Mouse (Mus musculus): ENCODE data around the gene Cd276. TPM values are rescaled to one million over a fixed set of nuclear protein-coding genes. Genes with fewer than 3 reads are reported as not detected.

Cd276 gene
- polyA plus RNA-seq, 1 experiment from 2014 or later = 6.2 TPM

- no peak overlapping the region for H3K4me3 ChIP-seq (ENCODE audit: low read depth, low read length)
- no peak overlapping the region for H3K4me2 ChIP-seq (replicated peaks; ENCODE audit: low read depth)
- no peak overlapping the region for H3K27ac ChIP-seq (ENCODE audit: low read depth, low read length)
- no peaks in the 10 kb centered on the region for H3K36me3 ChIP-seq (ENCODE audit: control insufficient read depth, insufficient read depth)
- no peaks in the 10 kb centered on the region for H3K27me3 ChIP-seq (replicated peaks; ENCODE audit: control insufficient read depth, insufficient read depth, low read length)
- H3K4me1 ChIP-seq (replicated peaks; ENCODE audit: control insufficient read depth, insufficient read depth, low read length) = no peaks in the 10 kb centered on the region
- H3K9ac ChIP-seq (ENCODE audit: low read depth, low read length) = no peak overlapping the region
- ATAC-seq = no peak
- no peak for TF ChIP-seq CTCF (IDR thresholded peaks at IDR 0.05; ENCODE audit: low read depth)
- H3K9me3 ChIP-seq (ENCODE audit: control insufficient read depth) = no peaks in the 10 kb centered on the region
- 77% methylated on average over 9 of the region's 9 CpGs for WGBS
These were observed 3.2 kb downstream of the Cd276 start for GRCm38 (mm10) chr9:58552083-58552482.

- TF ChIP-seq CTCF (IDR thresholded peaks at IDR 0.05; ENCODE audit: low read depth) = no peak
- Histone ChIP-seq H3K9ac (ENCODE audit: low read depth, low read length) (no peak overlapping the region), H3K4me2 (replicated peaks; ENCODE audit: low read depth) (no peak overlapping the region), H3K36me3 (ENCODE audit: control insufficient read depth, insufficient read depth) (no peaks in the 10 kb centered on the region), H3K4me1 (replicated peaks; ENCODE audit: control insufficient read depth, insufficient read depth, low read length) (no peaks in the 10 kb centered on the region), H3K27me3 (replicated peaks; ENCODE audit: control insufficient read depth, insufficient read depth, low read length) (no peaks in the 10 kb centered on the region), H3K27ac (ENCODE audit: low read depth, low read length) (no peak overlapping the region), H3K4me3 (ENCODE audit: low read depth, low read length) (no peak overlapping the region), H3K9me3 (ENCODE audit: control insufficient read depth) (no peaks in the 10 kb centered on the region)
- WGBS = 94% methylated on average over 6 of the region's 6 CpGs
- no peak for ATAC-seq
These were observed 4.3 kb downstream of the Cd276 start for GRCm38 (mm10) chr9:58550928-58551327.

- ATAC-seq = no peak
- TF ChIP-seq CTCF (IDR thresholded peaks at IDR 0.05; ENCODE audit: low read depth) = no peak
- Histone ChIP-seq H3K9me3 (ENCODE audit: control insufficient read depth) (no peaks in the 10 kb centered on the region), H3K27ac (ENCODE audit: low read depth, low read length) (no peak overlapping the region), H3K36me3 (ENCODE audit: control insufficient read depth, insufficient read depth) (no peaks in the 10 kb centered on the region), H3K4me1 (replicated peaks; ENCODE audit: control insufficient read depth, insufficient read depth, low read length) (no peaks in the 10 kb centered on the region), H3K4me2 (replicated peaks; ENCODE audit: low read depth) (no peak overlapping the region), H3K27me3 (replicated peaks; ENCODE audit: control insufficient read depth, insufficient read depth, low read length) (no peaks in the 10 kb centered on the region), H3K4me3 (ENCODE audit: low read depth, low read length) (no peak overlapping the region), H3K9ac (ENCODE audit: low read depth, low read length) (no peak overlapping the region)
- 67% methylated on average over 3 of the region's 3 CpGs for WGBS
These were observed 5.5 kb downstream of the Cd276 start for GRCm38 (mm10) chr9:58549694-58550093.

GRCm38 (mm10) chr9:58548897-58549296, 6.3 kb downstream of the Cd276 start:
- Histone ChIP-seq H3K9ac (ENCODE audit: low read depth, low read length) (no peak overlapping the region), H3K36me3 (ENCODE audit: control insufficient read depth, insufficient read depth) (no peaks in the 10 kb centered on the region), H3K27ac (ENCODE audit: low read depth, low read length) (no peak overlapping the region), H3K4me3 (ENCODE audit: low read depth, low read length) (no peak overlapping the region), H3K27me3 (replicated peaks; ENCODE audit: control insufficient read depth, insufficient read depth, low read length) (no peaks in the 10 kb centered on the region), H3K9me3 (ENCODE audit: control insufficient read depth) (no peaks in the 10 kb centered on the region), H3K4me1 (replicated peaks; ENCODE audit: control insufficient read depth, insufficient read depth, low read length) (no peaks in the 10 kb centered on the region), H3K4me2 (replicated peaks; ENCODE audit: low read depth) (no peak overlapping the region)
- ATAC-seq = no peak
- WGBS = 67% methylated on average over 4 of the region's 4 CpGs
- no peak for TF ChIP-seq CTCF (IDR thresholded peaks at IDR 0.05; ENCODE audit: low read depth)

GRCm38 (mm10) chr9:58546630-58547360, 8.4 kb downstream of the Cd276 start:
- no peak overlapping the region for H3K4me3 ChIP-seq (ENCODE audit: low read depth, low read length)
- no peak for TF ChIP-seq CTCF (IDR thresholded peaks at IDR 0.05; ENCODE audit: low read depth)
- 82% methylated on average over 11 of the region's 11 CpGs for WGBS
- H3K27ac ChIP-seq (ENCODE audit: low read depth, low read length) = no peak overlapping the region
- H3K9me3 ChIP-seq (ENCODE audit: control insufficient read depth) = no peaks in the 10 kb centered on the region
- no peak overlapping the region for H3K4me2 ChIP-seq (replicated peaks; ENCODE audit: low read depth)
- no peaks in the 10 kb centered on the region for H3K27me3 ChIP-seq (replicated peaks; ENCODE audit: control insufficient read depth, insufficient read depth, low read length)
- H3K9ac ChIP-seq (ENCODE audit: low read depth, low read length) = no peak overlapping the region
- no peak for ATAC-seq
- H3K36me3 ChIP-seq (ENCODE audit: control insufficient read depth, insufficient read depth) = no peaks in the 10 kb centered on the region
- H3K4me1 ChIP-seq (replicated peaks; ENCODE audit: control insufficient read depth, insufficient read depth, low read length) = no peaks in the 10 kb centered on the region

- 74% methylated on average over 6 of the region's 6 CpGs for WGBS
- no peak overlapping the region for H3K4me3 ChIP-seq (ENCODE audit: low read depth, low read length)
These were observed 9.8 kb downstream of the Cd276 start for GRCm38 (mm10) chr9:58545428-58545827.

More at GRCm38 (mm10) chr9:58545428-58545827, 9.8 kb downstream of the Cd276 start:
- H3K27me3 ChIP-seq (replicated peaks; ENCODE audit: control insufficient read depth, insufficient read depth, low read length) = no peaks in the 10 kb centered on the region
- no peaks in the 10 kb centered on the region for H3K4me1 ChIP-seq (replicated peaks; ENCODE audit: control insufficient read depth, insufficient read depth, low read length)
- H3K9me3 ChIP-seq (ENCODE audit: control insufficient read depth) = no peaks in the 10 kb centered on the region
- no peak overlapping the region for H3K9ac ChIP-seq (ENCODE audit: low read depth, low read length)
- no peak for ATAC-seq
- TF ChIP-seq CTCF (IDR thresholded peaks at IDR 0.05; ENCODE audit: low read depth) = no peak
- no peak overlapping the region for H3K27ac ChIP-seq (ENCODE audit: low read depth, low read length)
- H3K36me3 ChIP-seq (ENCODE audit: control insufficient read depth, insufficient read depth) = no peaks in the 10 kb centered on the region
- no peak overlapping the region for H3K4me2 ChIP-seq (replicated peaks; ENCODE audit: low read depth)

Data from intestine, postnatal 0 days (tissue).